Mouse (Mus musculus) intestine, postnatal 0 days (tissue): ENCODE measurements at regions not wholly inside any gene's neighbourhood (a gene's known extent, or its start where the extent isn't known, plus 50 kb on each side); places are given as distances from the start of the nearest gene placed in this dataset.

Experiments used
- ATAC-seq: fragments of 200-750 bp; cut with Nextera tagmentation; 2 replicates; pipeline ENCODE4 v1.8.0; 2017; ENCODE audit warnings: mild to moderate bottlenecking, moderate TSS enrichment, moderate library complexity
- H3K27ac ChIP-seq: fragments of 300-500 bp; sonication (generic); 2 replicates; pipeline ENCODE4 v1.5.1; 2014; ENCODE audit warnings: mild to moderate bottlenecking, low read depth, low read length, moderate library complexity
- H3K27me3 ChIP-seq: fragments of 300-500 bp; sonication (generic); replicated peaks from 2 replicates; pipeline ENCODE4 v1.6.1; 2014; ENCODE audit warnings: low read length, mixed read lengths; ENCODE audit not compliant: control insufficient read depth, insufficient read depth
- H3K36me3 ChIP-seq: fragments of 300-500 bp; sonication (generic); 2 replicates; pipeline ENCODE4 v1.6.1; 2014; ENCODE audit warnings: mild to moderate bottlenecking, moderate library complexity; ENCODE audit not compliant: control insufficient read depth, insufficient read depth
- H3K4me1 ChIP-seq: fragments of 300-500 bp; sonication (generic); replicated peaks from 2 replicates; pipeline ENCODE4 v1.6.1; 2014; ENCODE audit warnings: antibody characterized with exemption, low read length, mixed read lengths; ENCODE audit not compliant: control insufficient read depth, insufficient read depth
- H3K4me2 ChIP-seq: fragments of 300-500 bp; sonication (generic); replicated peaks from 2 replicates; pipeline ENCODE4 v1.6.1; 2014; ENCODE audit warnings: low read depth, mild to moderate bottlenecking, moderate library complexity
- H3K4me3 ChIP-seq: fragments of 300-500 bp; sonication (generic); 2 replicates; pipeline ENCODE4 v1.5.1; 2014; ENCODE audit warnings: low read depth, low read length
- H3K9ac ChIP-seq: fragments of 300-500 bp; sonication (generic); 2 replicates; pipeline ENCODE4 v1.6.1; 2014; ENCODE audit warnings: mild to moderate bottlenecking, low read depth, low read length
- H3K9me3 ChIP-seq: fragments of 300-500 bp; sonication (generic); 2 replicates; pipeline ENCODE4 v1.6.1; 2016; ENCODE audit warnings: mixed run types; ENCODE audit not compliant: control insufficient read depth
- CTCF ChIP-seq: sonication (generic); IDR thresholded peaks from 2 replicates; pipeline ENCODE4 v1.5.1; 2016; ENCODE audit warnings: low read depth, mild to moderate bottlenecking, control low read depth, antibody characterized with exemption, moderate library complexity
- WGBS: fragments of 180-500 bp; shearing (Covaris S2); extraction: QIAGEN DNeasy Blood & Tissue Kit; methylation state at CpG from one replicate; pipeline ENCODE4 v1.1.7; 2014; 5-methylcytosine and 5-hydroxymethylcytosine counted together

DNA sequence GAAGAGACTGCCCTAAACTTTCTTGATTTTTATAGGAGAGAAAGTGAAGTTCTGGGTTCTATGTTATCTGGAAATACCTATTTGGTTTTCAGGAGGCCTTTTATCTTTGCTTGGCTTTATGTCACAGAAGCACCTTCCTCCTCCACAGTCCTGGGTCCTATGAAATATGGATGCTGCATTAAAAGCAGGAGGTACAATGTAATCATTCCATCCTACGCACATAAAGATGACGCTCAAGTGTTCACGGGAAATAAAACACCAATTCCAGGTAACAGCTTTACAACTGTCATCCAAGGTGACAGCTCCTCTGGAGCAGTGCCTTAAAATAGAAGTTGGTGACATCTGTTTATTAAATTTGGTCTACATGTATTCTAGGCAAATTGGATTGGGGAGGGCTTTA, 523.8 kb upstream of the Nbea start:
- 83% methylated on average over 3 of the region's 3 CpGs for WGBS
- Histone ChIP-seq H3K4me3 (no peak overlapping the region), H3K4me2 (no peak overlapping the region), H3K9me3 (no peaks in the 10 kb centered on the region), H3K27ac (no peak overlapping the region), H3K4me1 (no peaks in the 10 kb centered on the region), H3K36me3 (no peaks in the 10 kb centered on the region), H3K9ac (no peak overlapping the region), H3K27me3 (no peaks in the 10 kb centered on the region)
- no peak for ATAC-seq
- TF ChIP-seq CTCF = no peak

- 72% methylated on average over 4 of the region's 4 CpGs for WGBS
- H3K4me2 ChIP-seq = no peak overlapping the region
Observed at GRCm38 (mm10) chr3:56706038-56706437, 522.5 kb upstream of the Nbea start.

GRCm38 (mm10) chr3:56698941-56699340, 515.4 kb upstream of the Nbea start:
- Histone ChIP-seq H3K27me3 (no peaks in the 10 kb centered on the region), H3K4me2 (no peak overlapping the region), H3K9me3 (no peaks in the 10 kb centered on the region), H3K4me1 (no peaks in the 10 kb centered on the region), H3K27ac (no peak overlapping the region), H3K9ac (no peak overlapping the region), H3K36me3 (no peaks in the 10 kb centered on the region), H3K4me3 (no peak overlapping the region)
- no peak for TF ChIP-seq CTCF
- ATAC-seq = no peak

More at GRCm38 (mm10) chr3:56706038-56706437, 522.5 kb upstream of the Nbea start:
- Histone ChIP-seq H3K27ac (no peak overlapping the region), H3K4me3 (no peak overlapping the region), H3K9ac (no peak overlapping the region), H3K9me3 (no peaks in the 10 kb centered on the region), H3K36me3 (no peaks in the 10 kb centered on the region), H3K27me3 (no peaks in the 10 kb centered on the region), H3K4me1 (no peaks in the 10 kb centered on the region)
- TF ChIP-seq CTCF = no peak
- ATAC-seq = no peak

- no peak for TF ChIP-seq CTCF
- Histone ChIP-seq H3K9ac (no peak overlapping the region), H3K36me3 (no peaks in the 10 kb centered on the region), H3K9me3 (no peaks in the 10 kb centered on the region), H3K27me3 (no peaks in the 10 kb centered on the region), H3K4me2 (no peak overlapping the region), H3K4me3 (no peak overlapping the region), H3K4me1 (no peaks in the 10 kb centered on the region), H3K27ac (no peak overlapping the region)
- no peak for ATAC-seq
- WGBS = 18% methylated on average over 1 of the region's 1 CpGs
Observed at GRCm38 (mm10) chr3:56698248-56698647, 514.7 kb upstream of the Nbea start.

DNA sequence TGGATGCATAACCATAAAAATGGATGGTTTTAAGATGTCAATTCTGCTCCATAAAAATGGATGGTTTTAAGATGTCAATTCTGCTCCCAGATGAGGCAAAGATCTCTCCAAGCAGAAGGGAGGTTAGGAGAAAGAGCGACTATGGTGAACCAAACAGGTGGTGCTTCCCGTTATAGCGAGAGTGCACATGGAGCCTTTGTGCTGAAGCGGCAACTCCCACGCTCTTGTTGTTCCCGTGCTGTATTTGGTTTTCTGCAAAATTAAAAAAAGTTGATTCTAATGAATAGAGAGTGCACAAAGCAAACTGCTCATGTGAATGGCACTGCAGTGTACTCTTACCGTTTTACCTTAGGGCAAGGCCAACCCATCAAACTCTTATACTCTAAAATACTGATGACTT, 497.5 kb upstream of the Nbea start:
- Histone ChIP-seq H3K9ac (no peak overlapping the region), H3K4me2 (no peak overlapping the region), H3K4me1 (no peaks in the 10 kb centered on the region), H3K36me3 (no peaks in the 10 kb centered on the region), H3K9me3 (no peaks in the 10 kb centered on the region), H3K27ac (no peak overlapping the region), H3K4me3 (no peak overlapping the region), H3K27me3 (no peaks in the 10 kb centered on the region)
- no peak for TF ChIP-seq CTCF
- 96% methylated on average over 7 of the region's 7 CpGs for WGBS
- ATAC-seq = no peak

GRCm38 (mm10) chr3:56668829-56669228, 485.3 kb upstream of the Nbea start:
- H3K4me1 ChIP-seq = no peaks in the 10 kb centered on the region
- no peak overlapping the region for H3K9ac ChIP-seq
- H3K36me3 ChIP-seq = no peaks in the 10 kb centered on the region
- H3K9me3 ChIP-seq = no peaks in the 10 kb centered on the region
- 72% methylated on average over 3 of the region's 3 CpGs for WGBS
- H3K4me3 ChIP-seq = no peak overlapping the region
- ATAC-seq = no peak
- no peak for TF ChIP-seq CTCF
- no peak overlapping the region for H3K27ac ChIP-seq
- H3K4me2 ChIP-seq = no peak overlapping the region
- H3K27me3 ChIP-seq = no peaks in the 10 kb centered on the region

DNA sequence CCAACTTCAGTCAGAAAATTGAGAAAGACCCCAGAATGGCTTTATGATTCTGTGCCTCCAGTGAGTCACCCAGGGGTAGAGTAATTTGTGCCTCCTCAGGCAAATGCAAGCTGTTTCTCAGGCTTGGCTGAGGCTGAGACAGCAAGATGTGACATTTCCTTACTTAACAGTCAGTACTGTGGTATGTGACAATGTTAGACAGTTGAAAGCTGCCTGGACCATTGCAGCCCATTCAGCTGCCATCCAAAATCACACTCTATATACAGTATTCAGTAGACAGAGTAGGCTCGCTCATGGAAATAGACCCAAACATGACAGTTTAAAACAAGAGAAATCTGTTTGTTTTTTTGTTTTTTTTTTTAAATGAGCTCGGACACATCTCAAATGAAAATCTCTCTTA, 477.1 kb upstream of the Nbea start:
- Histone ChIP-seq H3K4me1 (no peaks in the 10 kb centered on the region), H3K27me3 (no peaks in the 10 kb centered on the region), H3K27ac (no peak overlapping the region), H3K9ac (no peak overlapping the region), H3K4me2 (no peak overlapping the region), H3K36me3 (no peaks in the 10 kb centered on the region), H3K9me3 (no peaks in the 10 kb centered on the region), H3K4me3 (no peak overlapping the region)
- no peak for TF ChIP-seq CTCF
- ATAC-seq = no peak
- 91% methylated on average over 2 of the region's 2 CpGs for WGBS
